Mouse (Mus musculus): ENCODE data around the gene Zglp1.

Zglp1 gene

DNA sequence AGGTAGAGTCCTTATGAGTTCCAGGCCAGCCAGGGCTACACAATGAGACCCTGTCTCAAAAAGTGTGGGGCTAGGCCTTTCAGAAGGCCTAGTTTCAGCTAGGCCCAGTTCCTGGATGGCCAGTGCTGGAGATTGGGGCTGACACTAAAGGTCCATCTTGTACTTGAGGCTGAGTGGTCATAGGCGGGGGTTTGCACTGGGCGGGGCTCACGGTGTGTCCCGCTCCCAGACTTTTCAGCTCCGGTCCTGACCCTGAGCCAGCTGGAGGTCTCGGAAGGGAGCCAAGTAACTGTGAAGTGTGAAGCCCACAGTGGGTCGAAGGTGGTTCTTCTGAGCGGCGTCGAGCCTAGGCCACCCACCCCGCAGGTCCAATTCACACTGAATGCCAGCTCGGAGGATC is 40.0 kb downstream of the Zglp1 start:
- no peak for DNase-seq (ENCODE audit: low read depth, low spot score)

DNA sequence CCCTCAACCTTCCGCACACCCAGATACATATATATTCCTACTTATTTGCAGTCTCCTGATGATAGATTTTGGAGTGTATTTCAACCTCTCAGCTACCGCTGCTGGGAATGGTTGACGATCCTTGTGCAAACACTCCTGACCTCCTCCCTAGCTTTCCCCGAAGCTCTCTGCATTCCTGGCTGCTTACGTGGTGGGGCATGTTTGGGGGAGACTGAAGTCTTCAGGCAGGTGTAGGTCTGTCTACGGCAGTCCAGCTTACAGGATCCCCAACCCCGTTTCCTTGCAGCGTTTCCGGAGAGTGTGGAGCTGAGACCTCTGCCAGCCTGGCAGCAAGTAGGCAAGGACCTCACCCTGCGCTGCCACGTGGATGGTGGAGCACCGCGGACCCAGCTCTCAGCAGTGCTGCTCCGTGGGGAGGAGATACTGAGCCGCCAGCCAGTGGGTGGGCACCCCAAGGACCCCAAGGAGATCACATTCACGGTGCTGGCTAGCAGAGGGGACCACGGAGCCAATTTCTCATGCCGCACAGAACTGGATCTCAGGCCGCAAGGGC is 41.6 kb downstream of the Zglp1 start:
- DNase-seq (ENCODE audit: low read depth, low spot score) = no peak

DNA sequence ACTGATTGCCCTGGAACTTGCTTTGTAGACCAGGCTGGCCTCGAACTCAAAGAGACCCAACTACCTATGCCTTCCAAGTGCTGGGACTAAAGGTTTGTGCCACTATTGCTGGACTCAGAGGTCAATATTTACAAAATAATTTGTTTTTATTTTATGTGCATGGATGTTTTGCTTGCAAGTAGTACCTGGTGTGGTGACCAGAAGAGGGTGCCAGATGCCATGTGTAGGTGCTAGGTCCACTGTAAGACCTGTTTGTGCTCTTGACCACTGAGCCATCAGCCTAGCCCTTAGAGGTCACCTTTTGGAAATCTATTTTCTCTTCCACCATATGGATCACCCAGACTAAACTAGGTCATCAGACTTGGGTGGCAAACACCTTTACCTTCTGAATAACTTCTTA is 44.2 kb downstream of the Zglp1 start:
- no peak for DNase-seq (ENCODE audit: low read depth, low spot score)

DNA sequence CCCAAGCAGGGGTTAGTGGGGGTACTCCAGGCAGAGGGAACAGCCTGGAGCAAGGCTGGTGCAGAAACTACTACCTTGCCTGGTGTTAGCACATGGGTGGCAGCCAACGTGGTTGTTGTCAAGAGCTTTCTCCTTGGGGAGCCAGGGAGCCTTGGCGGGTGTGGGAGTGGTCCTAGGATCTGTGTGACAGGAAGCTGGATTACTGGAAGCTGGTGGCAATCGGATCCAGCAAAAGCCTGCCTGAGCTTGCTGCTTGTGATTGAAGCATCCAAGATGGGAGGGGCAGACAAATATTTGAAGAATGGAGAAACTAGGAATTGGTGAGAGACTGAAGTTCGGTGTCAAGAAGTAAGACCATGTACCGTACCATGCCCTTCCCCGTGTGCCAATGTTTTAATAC is 44.6 kb downstream of the Zglp1 start:
- no peak for DNase-seq (ENCODE audit: low read depth, low spot score)

DNA sequence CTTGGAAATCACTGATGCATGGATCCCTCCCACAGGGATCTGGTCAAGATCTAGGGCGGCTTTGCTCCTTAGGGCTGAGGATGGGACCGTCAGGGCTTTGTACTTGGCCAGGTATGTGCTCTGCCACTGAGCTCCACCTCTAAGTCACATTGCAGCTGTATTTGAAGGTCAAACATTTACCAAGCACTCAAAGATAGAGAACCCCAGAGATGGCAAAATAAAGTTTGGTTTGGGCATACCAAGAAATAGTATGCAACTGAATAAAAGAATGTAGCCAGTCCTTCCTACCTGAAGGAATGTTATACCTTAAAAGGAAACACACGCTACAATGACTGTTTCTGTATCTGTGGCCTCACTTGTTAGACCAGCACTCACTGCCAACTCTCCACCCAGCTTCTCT is 45.5 kb downstream of the Zglp1 start:
- DNase-seq (ENCODE audit: low read depth, low spot score) = no peak

DNA sequence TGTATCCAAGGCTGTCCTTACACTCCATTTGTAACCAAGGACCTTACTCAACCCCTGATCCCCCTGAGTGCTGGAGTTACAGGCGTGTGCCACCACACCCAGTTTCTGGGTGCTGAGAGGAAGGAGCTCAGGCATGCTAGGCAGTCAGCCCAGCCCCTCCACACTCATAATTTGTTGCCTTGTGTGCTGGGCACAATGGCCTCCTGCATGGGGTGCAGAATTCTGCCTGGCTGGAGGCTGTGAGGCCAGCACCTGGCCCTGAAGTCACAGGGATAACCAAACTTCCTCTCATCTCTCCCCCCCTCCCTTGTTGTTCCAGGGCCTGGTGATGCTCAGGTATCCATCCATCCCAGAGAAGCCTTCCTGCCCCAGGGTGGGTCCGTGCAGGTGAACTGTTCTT is 48.3 kb downstream of the Zglp1 start:
- DNase-seq (ENCODE audit: low read depth, low spot score) = no peak

DNA sequence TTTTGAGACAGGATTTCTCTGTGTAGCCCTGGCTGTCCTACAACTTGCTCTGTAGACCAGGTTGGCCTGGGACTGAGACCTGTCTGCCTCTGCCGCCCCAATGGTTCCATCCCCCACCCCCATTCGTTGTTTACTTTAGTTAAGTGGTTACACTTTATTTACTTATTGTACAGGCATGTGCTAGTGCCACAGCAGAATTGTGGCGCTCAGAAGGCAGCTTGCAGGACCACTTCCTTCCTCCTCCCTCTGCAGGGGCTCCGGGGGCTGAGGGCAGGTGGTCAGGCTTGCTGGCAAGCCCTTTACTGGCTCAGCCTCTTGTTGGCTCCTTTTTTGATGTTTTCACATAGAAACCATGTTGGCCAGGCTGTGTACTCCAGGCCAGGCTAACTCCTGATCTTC is 49.7 kb downstream of the Zglp1 start:
- no peak for DNase-seq (ENCODE audit: low read depth, low spot score)

DNA sequence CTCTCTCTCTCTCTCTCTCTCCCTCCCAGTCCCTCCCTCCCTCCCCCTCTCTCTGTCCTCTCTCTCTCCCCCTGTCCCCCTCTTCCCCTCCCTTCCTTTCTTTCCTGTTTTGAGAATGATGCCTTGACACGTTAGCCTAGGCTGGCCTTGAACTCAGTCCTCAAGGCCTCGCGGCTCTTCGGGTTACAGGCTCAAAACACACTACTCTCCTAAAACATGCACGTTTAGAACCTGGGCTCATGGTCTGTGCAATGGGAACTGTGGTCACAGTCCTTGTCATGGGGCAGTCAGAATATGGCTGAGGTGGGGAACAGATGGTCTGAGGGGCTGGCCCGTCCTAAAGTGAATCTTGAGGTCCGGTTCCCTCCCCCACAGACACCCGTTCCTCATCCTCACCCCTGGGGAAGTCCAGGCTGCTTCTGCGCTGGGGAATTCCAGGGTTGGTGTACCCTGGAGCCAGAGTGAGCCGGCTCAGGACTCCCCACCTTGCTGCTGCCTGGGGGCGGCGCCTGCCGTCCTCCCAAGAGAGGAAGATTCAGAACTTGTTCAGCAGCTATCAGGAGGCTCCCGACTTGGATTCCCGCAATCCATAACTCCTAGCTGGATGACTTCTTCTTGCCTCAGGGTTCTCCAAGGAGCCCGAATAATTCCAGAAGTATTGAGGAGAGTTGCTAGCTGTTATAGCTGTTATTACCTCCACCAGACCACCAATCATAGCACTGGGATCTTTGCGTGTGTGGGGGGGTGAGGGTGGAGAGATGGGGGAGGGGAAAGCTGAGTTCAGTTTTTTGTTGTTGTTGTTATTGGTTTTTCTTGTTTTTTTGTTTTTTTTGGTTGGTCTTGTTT is 50.3 kb downstream of the Zglp1 start:
- no peak for DNase-seq (ENCODE audit: low read depth, low spot score)

DNA sequence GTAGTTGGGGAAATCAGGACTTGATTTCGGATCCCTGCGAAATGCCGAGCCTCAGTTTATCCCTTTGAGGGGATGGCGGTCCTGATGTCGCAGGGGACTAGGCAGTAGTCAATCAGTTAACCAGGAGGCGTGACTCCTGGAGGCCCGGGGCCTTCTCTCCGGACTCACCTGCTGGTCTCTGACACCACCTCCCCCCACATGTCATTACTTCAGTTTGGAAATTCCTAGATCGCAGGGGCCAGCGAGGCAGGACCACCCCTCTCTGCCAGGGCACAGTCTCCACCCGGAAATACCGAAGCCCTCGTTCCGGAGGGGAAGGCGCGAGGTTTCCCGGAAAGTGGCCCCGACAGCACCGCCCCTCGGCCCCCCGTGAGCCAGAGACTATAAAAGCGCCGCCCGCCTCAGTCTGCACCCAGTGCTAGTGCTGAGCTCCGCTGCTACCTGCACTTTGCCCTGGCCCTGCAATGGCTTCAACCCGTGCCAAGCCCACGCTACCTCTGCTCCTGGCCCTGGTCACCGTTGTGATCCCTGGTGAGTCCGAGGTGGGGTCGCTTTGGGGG is 51.2 kb downstream of the Zglp1 start, which contains the start of gene Icam1:
Gene Icam1 (plus strand): TSS at position 415 of the 560 bp plus-strand sequence.
- no peak for DNase-seq (ENCODE audit: low read depth, low spot score)

DNA sequence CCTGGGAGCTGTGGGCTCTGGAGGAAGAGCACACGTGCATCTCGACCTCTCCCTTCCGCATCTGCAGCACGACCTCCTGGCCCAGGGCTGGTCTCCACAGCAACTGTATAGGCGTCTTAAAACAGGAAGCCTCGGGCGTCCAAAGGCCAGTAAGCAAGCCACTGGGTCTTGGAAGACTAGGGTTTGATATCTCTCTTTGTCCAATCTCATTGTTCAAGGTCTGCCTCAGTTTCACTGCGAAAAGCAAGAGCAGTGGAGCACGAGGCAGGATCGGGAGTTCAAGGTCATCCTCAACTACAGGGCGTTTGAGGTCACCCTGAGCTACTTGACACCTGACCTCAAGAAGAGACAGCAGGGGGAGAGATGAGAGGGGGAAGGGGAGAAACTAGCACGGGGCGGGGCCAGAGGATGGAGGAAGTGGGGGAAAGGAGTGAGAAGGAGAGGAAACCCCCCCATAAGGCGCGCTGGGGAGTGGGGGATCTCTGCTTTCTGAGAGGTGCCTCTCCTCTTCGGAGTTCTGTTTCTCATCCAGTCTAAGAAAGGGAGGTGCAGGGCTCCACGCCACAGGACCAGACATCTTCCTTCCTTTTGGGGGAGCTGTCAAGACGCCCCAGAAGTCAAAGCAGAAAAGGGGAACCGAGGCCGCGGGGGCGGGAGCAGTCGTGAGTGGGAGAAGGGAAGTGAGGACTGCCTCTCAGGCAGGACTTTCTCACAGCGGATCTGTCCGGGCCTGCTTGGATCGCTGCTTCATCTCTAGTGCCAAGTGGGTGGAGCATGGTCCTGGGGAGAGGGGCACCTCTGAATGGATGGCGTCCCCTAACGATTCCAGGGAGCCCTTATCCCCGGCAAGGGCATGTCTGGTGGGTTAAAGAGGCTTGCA is 52.0 kb downstream of the Zglp1 start:
- DNase-seq (ENCODE audit: low read depth, low spot score) = no peak

Data from retina, postnatal 7 days (tissue).